ENCODE assay signal across 8 mouse cellular contexts in the genomic region with DNA sequence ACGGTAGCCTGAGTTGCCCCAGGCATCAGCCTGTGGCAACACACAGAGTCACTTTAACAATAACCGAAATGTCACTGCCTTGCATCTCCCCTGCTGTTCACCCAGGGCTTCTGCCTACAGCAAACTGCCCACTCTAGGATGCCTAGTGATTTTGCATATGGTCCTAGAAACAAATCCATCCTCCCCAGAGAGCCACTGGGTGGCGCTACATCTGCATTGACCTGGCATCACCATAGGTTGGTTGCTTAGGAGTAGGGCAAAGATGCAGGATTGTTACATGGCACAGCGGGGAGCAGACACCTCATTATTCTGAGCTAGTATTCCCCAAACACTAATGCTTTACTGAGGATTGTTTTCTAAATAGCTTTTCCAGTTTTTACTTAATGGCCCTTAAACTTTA.
DNase-seq lines count a peak whose midpoint lies in the region; ATAC-seq and TF ChIP-seq lines count a peak whose summit lies in the region.
"Had no signal": no experiment of that assay in that cellular context is flagged by ENCODE, and none has a peak within 500 bp of the region (broad histone marks: within the 10 kb centered on the region; RNA-seq: fewer than 3 reads in every experiment).

No protein-coding gene starts in this region.

- H3K9ac ChIP-seq in midbrain, embryonic 13.5 days (replicated peaks): no peak overlapping the region

- 64% methylated on average over 4 of the region's 4 CpGs for WGBS in midbrain, embryonic 10.5 days
- 52% methylated on average over 4 of the region's 4 CpGs for WGBS in midbrain, embryonic 13.5 days
- WGBS in large intestine, adult 2 months: 79% methylated on average over 4 of the region's 4 CpGs

- H3K27me3 ChIP-seq in midbrain, embryonic 10.5 days (ENCODE audit: low read depth, poor library complexity, severe bottlenecking): peaks cover 56% of the 10 kb centered on the region
- peaks cover 53% of the 10 kb centered on the region for H3K27me3 ChIP-seq in midbrain, embryonic 13.5 days

- DNase-seq in midbrain, embryonic 10.5 days (ENCODE audit: low spot score): peak; percentile 49
- DNase-seq in NIH3T3 (ENCODE audit: low read depth): peak; percentile 63
- DNase-seq in large intestine, adult 2 months (ENCODE audit: low read depth, low spot score): peak; percentile 3
- peak; percentile 6 for DNase-seq in thymus, postnatal 25 days
- DNase-seq in right cerebral cortex, adult 18-20 months: no peak

- no peak overlapping the region for H3K4me3 ChIP-seq in midbrain, embryonic 10.5 days
- no peak overlapping the region for H3K4me3 ChIP-seq in midbrain, embryonic 13.5 days (replicated peaks)
- no peak overlapping the region for H3K4me3 ChIP-seq in bone marrow macrophage, adult 2 months (ENCODE audit: insufficient read depth, low read length)
- H3K4me3 ChIP-seq: megakaryocyte, embryonic 14.5 days had no signal

- peaks cover 34% of the 10 kb centered on the region for H3K4me1 ChIP-seq in midbrain, embryonic 10.5 days
- peaks cover 17% of the 10 kb centered on the region for H3K4me1 ChIP-seq in midbrain, embryonic 13.5 days (replicated peaks)
- no peaks in the 10 kb centered on the region for H3K4me1 ChIP-seq in bone marrow macrophage, adult 2 months (ENCODE audit: control insufficient read depth, insufficient read depth, low read length)

- no peak for TF ChIP-seq POLR2A in bone marrow macrophage, adult 2 months (IDR thresholded peaks at IDR 0.05; ENCODE audit: borderline replicate concordance, low read depth, low read length)

- no peaks in the 10 kb centered on the region for H3K9me3 ChIP-seq in midbrain, embryonic 10.5 days (replicated peaks)
- H3K9me3 ChIP-seq in midbrain, embryonic 13.5 days: no peaks in the 10 kb centered on the region
- H3K9me3 ChIP-seq: megakaryocyte, embryonic 14.5 days had no signal

- no peak for ATAC-seq in midbrain, embryonic 13.5 days

- H3K36me3 ChIP-seq in midbrain, embryonic 10.5 days: no peaks in the 10 kb centered on the region
- H3K36me3 ChIP-seq in midbrain, embryonic 13.5 days: no peaks in the 10 kb centered on the region

- H3K27ac ChIP-seq in midbrain, embryonic 10.5 days (replicated peaks): 0 out of 2 replicates have a peak overlapping the region, but pooled peaks have one; percentile 23
- H3K27ac ChIP-seq in midbrain, embryonic 13.5 days: no peak overlapping the region
- H3K27ac ChIP-seq in bone marrow macrophage, adult 2 months (ENCODE audit: insufficient read depth, low read depth, low read length): no peak overlapping the region

- peak; percentile 41; the same call in 1 of the 2 replicates for TF ChIP-seq CTCF in bone marrow macrophage, adult 2 months (IDR thresholded peaks at IDR 0.05; ENCODE audit: low read depth, low read length)

- no peak overlapping the region for H3K4me2 ChIP-seq in midbrain, embryonic 13.5 days (replicated peaks)
